ENCODE assay signal across 7 mouse cellular contexts in genomic region chr2:173578595-173578994, GRCm38 (mm10). TPM values are rescaled to one million over a fixed set of nuclear protein-coding genes. Genes with fewer than 3 reads are reported as not detected.
DNase-seq lines count a peak whose midpoint lies in the region; ATAC-seq and TF ChIP-seq lines count a peak whose summit lies in the region.

No protein-coding gene starts in this region.

- H3K27me3 ChIP-seq in testis, adult 2 months (ENCODE audit: control insufficient read depth, insufficient read depth, low read length): no peaks in the 10 kb centered on the region
- peaks cover 24% of the 10 kb centered on the region for H3K27me3 ChIP-seq in forebrain, embryonic 15.5 days
- H3K27me3 ChIP-seq in liver, embryonic 12.5 days (replicated peaks): peaks cover 85% of the 10 kb centered on the region

- H3K4me1 ChIP-seq in testis, adult 2 months (ENCODE audit: control insufficient read depth, insufficient read depth, low read length): peaks cover 3% of the 10 kb centered on the region
- H3K4me1 ChIP-seq in forebrain, embryonic 15.5 days: peaks cover 9% of the 10 kb centered on the region; the same call in 1 of the 2 replicates
- peaks cover 22% of the 10 kb centered on the region for H3K4me1 ChIP-seq in liver, embryonic 12.5 days

- no peak for ATAC-seq in forebrain, embryonic 15.5 days (replicated peaks)
- ATAC-seq in liver, embryonic 12.5 days: no peak

- H3K27ac ChIP-seq in testis, adult 2 months (ENCODE audit: control insufficient read depth, insufficient read depth, low read depth, low read length): peak overlapping the region; percentile 5; the same call in 1 of the 2 replicates
- H3K27ac ChIP-seq in forebrain, embryonic 15.5 days (replicated peaks): no peak overlapping the region
- no peak overlapping the region for H3K27ac ChIP-seq in liver, embryonic 12.5 days

- no peak for DNase-seq in testis, postnatal 14 days (ENCODE audit: low spot score)
- DNase-seq in thymus, postnatal 4 days: peak; percentile 58
- DNase-seq in frontal cortex, postnatal 10 days (ENCODE audit: low spot score in 2 of 2): no peak
- DNase-seq in right cerebral cortex, adult 18-20 months: no peak

- H3K9me3 ChIP-seq in forebrain, embryonic 15.5 days: no peaks in the 10 kb centered on the region
- H3K9me3 ChIP-seq in liver, embryonic 12.5 days (replicated peaks): no peaks in the 10 kb centered on the region

- peak overlapping the region; percentile 76 for H3K4me3 ChIP-seq in testis, adult 2 months (ENCODE audit: control insufficient read depth, low read depth, low read length)
- H3K4me3 ChIP-seq in forebrain, embryonic 15.5 days: peak overlapping the region; percentile 42
- H3K4me3 ChIP-seq in liver, embryonic 12.5 days: peak overlapping the region; percentile 46

- WGBS in forebrain, embryonic 15.5 days: 23% methylated on average over 8 of the region's 8 CpGs
- 27% methylated on average over 8 of the region's 8 CpGs for WGBS in liver, embryonic 12.5 days (ENCODE audit: insufficient replicate concordance)

- H3K4me2 ChIP-seq in forebrain, embryonic 15.5 days (replicated peaks): peak overlapping the region; percentile 79
- peak overlapping the region; percentile 69 for H3K4me2 ChIP-seq in liver, embryonic 12.5 days

- H3K9ac ChIP-seq in forebrain, embryonic 15.5 days (replicated peaks): no peak overlapping the region
- H3K9ac ChIP-seq in liver, embryonic 12.5 days: no peak overlapping the region; the same call in 1 of the 2 replicates

- no peak for TF ChIP-seq CTCF in testis, adult 2 months (IDR thresholded peaks at IDR 0.05; ENCODE audit: control insufficient read depth, insufficient read depth, insufficient replicate concordance, low read depth, low read length)

- TF ChIP-seq POLR2A in testis, adult 2 months (IDR thresholded peaks at IDR 0.05; ENCODE audit: control insufficient read depth, low read depth, low read length): no peak

- no peaks in the 10 kb centered on the region; the same call in 1 of the 2 replicates for H3K36me3 ChIP-seq in testis, adult 2 months (ENCODE audit: control insufficient read depth, insufficient read depth, low read length)
- no peaks in the 10 kb centered on the region for H3K36me3 ChIP-seq in forebrain, embryonic 15.5 days
- H3K36me3 ChIP-seq in liver, embryonic 12.5 days: no peaks in the 10 kb centered on the region

RNA-seq across cellular contexts. Expression of gene Ankrd60, which starts 0.4 kb away (rescaled TPM):
- polyA plus RNA-seq in testis, adult 2 months (2012; rRNA removed): 462 and 467 TPM in 2 replicates
- polyA plus RNA-seq in forebrain, embryonic 15.5 days (2015; fragmentation: Nextera tagmentation; extraction: Ambion mirVana): not detected in 2 replicates
- not detected in 2 replicates for polyA plus RNA-seq in liver, embryonic 12.5 days (2016; fragmentation: Nextera tagmentation; extraction: Ambion mirVana)

RNA-seq across cellular contexts. Expression of gene 1700021F07Rik, which starts 56.2 kb away (rescaled TPM):
- 263 and 305 TPM in 2 replicates for polyA plus RNA-seq in testis, adult 2 months (2012; rRNA removed)
- not detected in 2 replicates for polyA plus RNA-seq in forebrain, embryonic 15.5 days (2015; fragmentation: Nextera tagmentation; extraction: Ambion mirVana)
- polyA plus RNA-seq in liver, embryonic 12.5 days (2016; fragmentation: Nextera tagmentation; extraction: Ambion mirVana): not detected in 2 replicates

Comparison
In these comparisons a context has a peak if more than half of its experiments do, and no peak if none do; other contexts are left out.
1. RNA of gene Ankrd60, which starts 0.4 kb away (polyA plus RNA-seq): 462 to 467 TPM in testis, adult 2 months; not detected in forebrain, embryonic 15.5 days and not detected in liver, embryonic 12.5 days; every median in the first group is over 100 times any median in the second.
2. RNA of gene 1700021F07Rik, which starts 56.2 kb away (polyA plus RNA-seq): 263 to 305 TPM in testis, adult 2 months; not detected in forebrain, embryonic 15.5 days and not detected in liver, embryonic 12.5 days; every median in the first group is over 100 times any median in the second.
3. Peak in every context shown above with its lines, with median percentiles within 50 percentile points of each other: H3K4me3 ChIP-seq.